Mouse (Mus musculus): Measurements from ENCODE around the gene Trim2. TPM values are rescaled to one million over a fixed set of nuclear protein-coding genes. Genes with fewer than 3 reads are reported as not detected.

The Trim2 gene
- polyA plus RNA-seq, 1 experiment from 2014 or later, result 36.4 TPM

- Histone ChIP-seq H3K36me3 (replicated peaks) (no peaks in the 10 kb centered on the region), H3K9me3 (no peaks in the 10 kb centered on the region), H3K27ac (no peak overlapping the region), H3K4me3 (no peak overlapping the region), H3K4me1 (peaks cover 23% of the 10 kb centered on the region), H3K27me3 (ENCODE audit: poor library complexity, severe bottlenecking) (no peaks in the 10 kb centered on the region)
- no peak for DNase-seq (ENCODE audit: extremely low spot score, low spot score)
- 77% methylated on average over 2 of the region's 2 CpGs for WGBS
Observed at GRCm38 (mm10) chr3:84296676-84297075, 10.0 kb downstream of the Trim2 start.

GRCm38 (mm10) chr3:84294734-84295133 lies 11.9 kb downstream of the Trim2 start:
- no peak overlapping the region for H3K27ac ChIP-seq
- H3K4me3 ChIP-seq, result no peak overlapping the region
- H3K36me3 ChIP-seq (replicated peaks), result no peaks in the 10 kb centered on the region
- no peak for DNase-seq (ENCODE audit: extremely low spot score, low spot score)
- no peaks in the 10 kb centered on the region for H3K27me3 ChIP-seq (ENCODE audit: poor library complexity, severe bottlenecking)
- 65% methylated on average over 9 of the region's 9 CpGs for WGBS
- no peaks in the 10 kb centered on the region for H3K9me3 ChIP-seq
- peaks cover 22% of the 10 kb centered on the region for H3K4me1 ChIP-seq

DNA sequence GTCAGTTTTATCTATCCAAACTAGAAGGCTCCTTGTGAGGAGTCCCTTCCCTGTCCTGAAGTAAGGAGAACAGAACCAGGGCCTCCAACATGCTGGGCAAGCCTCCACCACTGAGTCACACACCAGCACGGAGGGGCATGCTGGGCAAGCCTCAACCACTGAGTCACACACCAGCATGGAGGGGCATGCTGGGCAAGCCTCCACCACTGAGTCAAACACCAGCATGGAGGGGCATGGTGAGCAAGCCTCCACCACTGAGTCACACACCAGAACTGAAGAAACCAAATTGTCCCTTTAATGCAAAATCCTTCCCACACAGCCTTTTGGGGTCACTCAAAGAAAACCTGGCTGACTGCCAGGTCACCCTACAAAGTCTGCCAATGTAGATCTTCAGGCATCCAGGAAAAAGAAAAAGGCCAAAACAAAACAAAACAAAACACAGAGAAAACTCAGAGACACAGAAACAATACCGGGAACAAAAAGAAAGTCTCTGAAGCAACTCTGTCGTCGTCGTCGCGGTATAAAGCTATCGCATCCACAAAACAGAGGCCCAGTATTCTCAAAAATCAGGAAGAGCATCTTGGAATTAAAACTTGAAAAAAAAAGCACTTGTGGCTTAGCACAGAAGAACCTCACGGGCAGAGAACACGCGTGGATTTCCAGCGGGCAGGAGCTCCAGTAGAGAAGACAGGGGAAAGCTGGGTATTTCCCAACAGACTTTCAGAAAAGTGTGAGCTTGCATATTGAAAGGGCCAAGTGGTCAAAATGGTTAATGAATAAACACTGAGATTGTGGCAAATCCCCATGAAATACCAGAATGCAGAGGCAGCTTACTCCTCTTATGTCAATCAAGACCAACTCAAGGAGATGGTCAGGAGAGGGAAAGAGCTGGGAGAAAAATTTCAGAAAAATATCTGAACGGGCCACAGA lies 12.7 kb downstream of the Trim2 start:
- no peak overlapping the region for H3K27ac ChIP-seq
- H3K36me3 ChIP-seq (replicated peaks), result no peaks in the 10 kb centered on the region
- no peaks in the 10 kb centered on the region for H3K9me3 ChIP-seq
- no peaks in the 10 kb centered on the region for H3K27me3 ChIP-seq (ENCODE audit: poor library complexity, severe bottlenecking)
- H3K4me1 ChIP-seq, result peaks cover 22% of the 10 kb centered on the region
- DNase-seq (ENCODE audit: extremely low spot score, low spot score), result no peak
- H3K4me3 ChIP-seq, result no peak overlapping the region
- WGBS, result 89% methylated on average over 13 of the region's 13 CpGs

- Histone ChIP-seq H3K4me3 (no peak overlapping the region), H3K36me3 (replicated peaks) (no peaks in the 10 kb centered on the region), H3K9me3 (no peaks in the 10 kb centered on the region), H3K4me1 (peaks cover 22% of the 10 kb centered on the region), H3K27ac (no peak overlapping the region), H3K27me3 (ENCODE audit: poor library complexity, severe bottlenecking) (no peaks in the 10 kb centered on the region)
- DNase-seq (ENCODE audit: extremely low spot score, low spot score), result no peak
- WGBS, result 87% methylated on average over 5 of the region's 5 CpGs
Observed at GRCm38 (mm10) chr3:84292238-84292637, 14.4 kb downstream of the Trim2 start.

GRCm38 (mm10) chr3:84288931-84289330 lies 17.7 kb downstream of the Trim2 start:
- Histone ChIP-seq H3K27me3 (ENCODE audit: poor library complexity, severe bottlenecking) (peaks cover 10% of the 10 kb centered on the region; the same call in 1 of the 2 replicates), H3K4me1 (peaks cover 24% of the 10 kb centered on the region)
- 83% methylated on average over 4 of the region's 4 CpGs for WGBS

GRCm38 (mm10) chr3:84287256-84287655 lies 19.4 kb downstream of the Trim2 start:
- Histone ChIP-seq H3K27me3 (ENCODE audit: poor library complexity, severe bottlenecking) (peaks cover 15% of the 10 kb centered on the region), H3K4me1 (peaks cover 24% of the 10 kb centered on the region), H3K36me3 (replicated peaks) (no peaks in the 10 kb centered on the region), H3K4me3 (no peak overlapping the region), H3K9me3 (no peaks in the 10 kb centered on the region), H3K27ac (no peak overlapping the region)
- 89% methylated on average over 2 of the region's 3 CpGs for WGBS
- no peak for DNase-seq (ENCODE audit: extremely low spot score, low spot score)

More at GRCm38 (mm10) chr3:84288931-84289330, 17.7 kb downstream of the Trim2 start:
- H3K27ac ChIP-seq, result no peak overlapping the region
- H3K36me3 ChIP-seq (replicated peaks), result no peaks in the 10 kb centered on the region
- no peak for DNase-seq (ENCODE audit: extremely low spot score, low spot score)
- no peak overlapping the region for H3K4me3 ChIP-seq
- H3K9me3 ChIP-seq, result no peaks in the 10 kb centered on the region

DNA sequence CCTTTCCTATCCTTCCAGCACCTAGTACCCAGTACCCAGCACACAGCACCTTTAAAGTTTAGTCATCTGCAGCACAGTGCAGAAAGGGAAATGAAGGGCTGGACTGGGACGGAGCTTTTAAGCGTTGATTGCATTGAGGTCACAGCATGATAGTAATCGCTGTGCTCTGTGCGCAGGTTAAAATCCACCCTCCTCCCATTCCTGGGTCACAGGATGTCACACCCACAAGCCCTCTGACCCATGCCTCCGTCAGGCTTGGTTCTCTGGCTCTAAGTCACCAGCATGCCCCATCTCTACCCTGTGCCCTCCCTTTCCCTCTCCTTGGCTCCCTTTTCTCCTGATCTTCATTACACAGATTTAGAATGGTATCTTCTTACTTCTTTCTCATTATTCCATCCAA lies 20.4 kb downstream of the Trim2 start:
- H3K9me3 ChIP-seq, result no peaks in the 10 kb centered on the region
- 79% methylated on average over 5 of the region's 5 CpGs for WGBS
- H3K4me3 ChIP-seq, result no peak overlapping the region
- peaks cover 15% of the 10 kb centered on the region for H3K27me3 ChIP-seq (ENCODE audit: poor library complexity, severe bottlenecking)
- no peak overlapping the region for H3K27ac ChIP-seq
- H3K36me3 ChIP-seq (replicated peaks), result no peaks in the 10 kb centered on the region
- H3K4me1 ChIP-seq, result peaks cover 27% of the 10 kb centered on the region
- DNase-seq (ENCODE audit: extremely low spot score, low spot score), result no peak

DNA sequence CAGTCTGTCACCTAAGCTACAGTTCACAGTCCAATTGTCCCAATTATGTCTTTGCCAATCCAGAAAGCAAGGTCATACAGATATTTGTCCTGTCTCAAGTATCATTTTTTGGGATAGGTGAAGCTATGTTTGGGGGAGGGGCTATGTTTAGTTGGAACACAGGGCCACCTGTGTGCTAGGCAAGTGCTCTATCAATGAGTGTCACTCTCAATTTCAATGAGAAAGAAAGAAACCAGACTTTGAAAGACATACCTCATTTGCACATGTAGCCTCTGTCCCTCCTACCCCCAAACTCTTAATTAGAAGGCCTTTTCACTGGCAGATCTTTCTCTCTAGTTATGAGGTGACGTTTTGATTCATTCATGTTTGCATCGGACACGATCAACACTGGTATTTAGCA lies 21.9 kb downstream of the Trim2 start:
- no peak overlapping the region for H3K27ac ChIP-seq
- no peaks in the 10 kb centered on the region for H3K9me3 ChIP-seq
- no peaks in the 10 kb centered on the region for H3K36me3 ChIP-seq (replicated peaks)
- peaks cover 15% of the 10 kb centered on the region for H3K27me3 ChIP-seq (ENCODE audit: poor library complexity, severe bottlenecking)
- H3K4me1 ChIP-seq, result peaks cover 30% of the 10 kb centered on the region
- H3K4me3 ChIP-seq, result no peak overlapping the region
- WGBS, result 76% methylated on average over 3 of the region's 3 CpGs
- DNase-seq (ENCODE audit: extremely low spot score, low spot score), result no peak

DNA sequence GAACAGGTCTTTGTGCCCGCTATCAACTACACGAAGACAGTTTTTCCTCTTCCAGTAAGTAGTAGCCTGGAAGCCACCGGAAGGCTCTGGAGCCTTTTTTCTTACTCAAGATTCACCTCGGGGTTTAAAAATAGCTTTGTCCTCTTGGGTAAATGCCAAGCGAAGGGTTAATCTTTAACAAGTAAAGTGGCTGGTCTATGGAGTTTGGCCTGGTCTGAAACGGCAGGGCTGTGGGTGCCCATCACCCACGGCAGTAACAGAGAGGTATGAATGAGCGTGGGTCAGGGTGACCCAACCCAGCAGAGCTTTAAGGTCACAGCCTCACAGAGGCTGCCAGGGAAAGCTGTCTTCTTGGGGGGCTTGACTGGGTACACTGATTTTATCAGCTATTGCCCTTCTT lies 23.2 kb downstream of the Trim2 start:
- 86% methylated on average over 8 of the region's 8 CpGs for WGBS
- H3K27ac ChIP-seq, result no peak overlapping the region
- H3K27me3 ChIP-seq (ENCODE audit: poor library complexity, severe bottlenecking), result peaks cover 15% of the 10 kb centered on the region
- no peak for DNase-seq (ENCODE audit: extremely low spot score, low spot score)
- H3K36me3 ChIP-seq (replicated peaks), result no peaks in the 10 kb centered on the region
- H3K9me3 ChIP-seq, result no peaks in the 10 kb centered on the region
- H3K4me3 ChIP-seq, result no peak overlapping the region
- H3K4me1 ChIP-seq, result peaks cover 30% of the 10 kb centered on the region

DNA sequence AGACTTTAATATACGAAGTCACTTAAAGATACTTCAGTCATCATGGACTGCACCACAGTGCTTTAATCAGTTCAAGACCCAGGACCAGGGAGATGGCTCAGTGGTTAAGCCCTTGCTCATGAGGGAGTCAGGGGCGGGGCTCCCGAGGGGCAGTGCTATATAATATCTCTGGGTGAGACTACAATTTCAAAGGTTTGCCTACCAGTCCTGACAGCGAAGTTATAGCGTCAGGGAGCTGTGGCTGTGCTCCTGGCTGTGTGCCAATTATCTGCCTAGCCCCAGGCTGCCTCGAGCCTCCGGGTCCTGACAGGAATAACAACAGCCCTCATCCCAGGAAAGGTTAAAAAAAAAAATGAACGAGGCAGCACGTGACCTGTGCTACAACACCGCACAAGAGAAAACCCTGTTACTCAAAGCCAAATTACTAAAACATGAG lies 24.7 kb downstream of the Trim2 start:
- Histone ChIP-seq H3K36me3 (replicated peaks) (no peaks in the 10 kb centered on the region), H3K4me3 (no peak overlapping the region), H3K27ac (no peak overlapping the region), H3K4me1 (peaks cover 30% of the 10 kb centered on the region), H3K9me3 (no peaks in the 10 kb centered on the region), H3K27me3 (ENCODE audit: poor library complexity, severe bottlenecking) (peaks cover 15% of the 10 kb centered on the region)
- no peak for DNase-seq (ENCODE audit: extremely low spot score, low spot score)
- WGBS, result 70% methylated on average over 10 of the region's 10 CpGs

DNA sequence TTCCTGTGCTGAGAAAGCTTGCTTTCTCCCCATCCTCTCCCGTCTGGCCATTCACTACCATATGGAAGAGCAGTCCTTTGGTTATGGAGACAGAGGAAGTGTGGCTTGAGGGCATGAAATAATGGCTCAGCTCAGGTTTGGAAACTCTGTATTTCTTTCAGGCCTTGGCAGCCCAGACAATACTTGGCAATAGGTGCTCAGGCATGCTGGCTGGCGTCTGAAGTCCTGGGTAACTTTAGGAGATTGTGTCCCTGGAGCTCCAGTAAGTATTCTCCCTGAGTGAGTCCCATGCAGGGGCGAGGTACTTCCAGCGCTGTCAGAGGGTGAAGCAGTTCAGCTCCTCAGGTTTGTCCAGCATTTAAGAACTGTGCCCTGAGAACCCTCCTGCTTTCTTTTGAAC lies 27.9 kb downstream of the Trim2 start:
- Histone ChIP-seq H3K9me3 (no peaks in the 10 kb centered on the region), H3K36me3 (replicated peaks) (no peaks in the 10 kb centered on the region), H3K4me3 (no peak overlapping the region), H3K4me1 (peaks cover 14% of the 10 kb centered on the region), H3K27me3 (ENCODE audit: poor library complexity, severe bottlenecking) (peaks cover 5% of the 10 kb centered on the region; the same call in 1 of the 2 replicates), H3K27ac (no peak overlapping the region)
- WGBS, result 86% methylated on average over 4 of the region's 4 CpGs
- no peak for DNase-seq (ENCODE audit: extremely low spot score, low spot score)

- peaks cover 26% of the 10 kb centered on the region for H3K4me1 ChIP-seq
- H3K27me3 ChIP-seq (ENCODE audit: poor library complexity, severe bottlenecking), result peaks cover 10% of the 10 kb centered on the region; the same call in 1 of the 2 replicates
- H3K9me3 ChIP-seq, result no peaks in the 10 kb centered on the region
- no peaks in the 10 kb centered on the region for H3K36me3 ChIP-seq (replicated peaks)
- WGBS, result 88% methylated on average over 4 of the region's 4 CpGs
- no peak for DNase-seq (ENCODE audit: extremely low spot score, low spot score)
- no peak overlapping the region for H3K4me3 ChIP-seq
- H3K27ac ChIP-seq, result no peak overlapping the region
Observed at GRCm38 (mm10) chr3:84275124-84275523, 31.6 kb downstream of the Trim2 start.

GRCm38 (mm10) chr3:84272293-84273015 lies 34.2 kb downstream of the Trim2 start:
- 81% methylated on average over 10 of the region's 10 CpGs for WGBS
- Histone ChIP-seq H3K36me3 (replicated peaks) (no peaks in the 10 kb centered on the region), H3K27me3 (ENCODE audit: poor library complexity, severe bottlenecking) (peaks cover 31% of the 10 kb centered on the region), H3K27ac (no peak overlapping the region), H3K4me3 (no peak overlapping the region), H3K4me1 (peaks cover 41% of the 10 kb centered on the region), H3K9me3 (no peaks in the 10 kb centered on the region)
- no peak for DNase-seq (ENCODE audit: extremely low spot score, low spot score)
